Mouse (Mus musculus) heart, postnatal 14 days (tissue): ENCODE measurements around the gene Gnb3. TPM values are rescaled to one million over a fixed set of nuclear protein-coding genes. Genes with fewer than 3 reads are reported as not detected.
A peak's percentile ranks its signal among the peaks of the same experiment; 100 is the strongest.

Experiments used
- DNase-seq, 2 experiments: peaks; one replicate each; pipeline ENCODE4 v3.0.0; 2021 to 2022
- intact Hi-C: fragments of 180-260 bp; cut with DNase I; formaldehyde crosslinking; loops from one replicate; pipeline ENCODE4 v1.15.1; 2025
- long read RNA-seq, 2 experiments: library from polyadenylated mRNA; stranded (forward); transcript quantifications; one replicate each; pipeline ENCODE4 v2.0.0; 2021
- total RNA-seq, 2 experiments: library from RNA; stranded (reverse); gene quantifications; 2 replicates each; pipeline ENCODE4 v1.2.3; 2021

Gnb3 gene
- total RNA-seq, result 1 to 10 TPM; 2.8 to 3.3 TPM
- long read RNA-seq, experiment 1, partial matches to known transcripts, result 0 of 5 reads
- long read RNA-seq, experiment 1, other reads (novel, unspliced or antisense), result 0 of 5 reads
- long read RNA-seq, experiment 2, transcript Gnb3-201 (10 exons, 1,846 nt), result major isoform, 5 of 7 reads
- long read RNA-seq, experiment 2, partial matches to known transcripts, result 1 of 7 reads
- long read RNA-seq, experiment 2, other reads (novel, unspliced or antisense), result 0 of 7 reads

GRCm38 (mm10) chr6:124840241-124841167 lies at the start of gene Gnb3:
TSS of gene Gnb3 (minus strand) at chr6:124840275.
- intact Hi-C loops, result no loop called here
- DNase-seq, result peak in 1 of 2 experiments; percentile 47

GRCm38 (mm10) chr6:124888555-124889125 lies 48.6 kb upstream of the Gnb3 start:
- DNase-seq, result no peak
- intact Hi-C loops, result no loop called here

GRCm38 (mm10) chr6:124887986-124888385 lies 47.9 kb upstream of the Gnb3 start, which contains the start of gene Cd4:
TSS of gene Cd4 (minus strand) at chr6:124888221.
- intact Hi-C loops, result no loop called here
- DNase-seq, result no peak

GRCm38 (mm10) chr6:124885956-124886381 lies 45.9 kb upstream of the Gnb3 start:
- intact Hi-C loops, result no loop called here
- no peak for DNase-seq

- intact Hi-C loops, result no loop called here
- peak; percentile 30 to 64 for DNase-seq
Observed at GRCm38 (mm10) chr6:124884714-124885500, 44.8 kb upstream of the Gnb3 start.

- intact Hi-C loops, result no loop called here
- no peak for DNase-seq
Observed at GRCm38 (mm10) chr6:124883351-124883750, 43.3 kb upstream of the Gnb3 start.

- DNase-seq, result no peak
- intact Hi-C loops, result no loop called here
Observed at GRCm38 (mm10) chr6:124881821-124882220, 41.7 kb upstream of the Gnb3 start.

GRCm38 (mm10) chr6:124879390-124879789 lies 39.3 kb upstream of the Gnb3 start:
- intact Hi-C loops, result no loop called here

GRCm38 (mm10) chr6:124874348-124874747 lies 34.3 kb upstream of the Gnb3 start:
- DNase-seq, result no peak
- intact Hi-C loops, result no loop called here

More at GRCm38 (mm10) chr6:124879390-124879789, 39.3 kb upstream of the Gnb3 start:
- DNase-seq, result no peak

- DNase-seq, result no peak
- intact Hi-C loops, result no loop called here
Observed at GRCm38 (mm10) chr6:124866560-124866959, 26.5 kb upstream of the Gnb3 start.

GRCm38 (mm10) chr6:124865766-124866362 lies 25.8 kb upstream of the Gnb3 start:
- intact Hi-C loops, result no loop called here
- DNase-seq, result no peak

GRCm38 (mm10) chr6:124863658-124864298 lies 23.7 kb upstream of the Gnb3 start, which contains the start of gene Gpr162:
TSS of gene Gpr162 (minus strand) at chr6:124863983.
- intact Hi-C loops, result loop anchor here (5.0 kb wide), 1 partner anchor 219 kb away; no protein-coding TSS in a partner anchor
- peak; percentile 66 to 73 for DNase-seq

GRCm38 (mm10) chr6:124863125-124863657 lies 23.1 kb upstream of the Gnb3 start:
- no peak for DNase-seq
- intact Hi-C loops, result loop anchor here (5.0 kb wide), 1 partner anchor 219 kb away; no protein-coding TSS in a partner anchor

- intact Hi-C loops, result loop anchor here (5.0 kb wide), 1 partner anchor 220 kb away; no protein-coding TSS in a partner anchor
- no peak for DNase-seq
Observed at GRCm38 (mm10) chr6:124862406-124863124, 22.5 kb upstream of the Gnb3 start.

- intact Hi-C loops, result loop anchor here (2.0 to 5.0 kb wide), 2 partner anchors 41 to 220 kb away; no protein-coding TSS in a partner anchor
- no peak for DNase-seq
Observed at GRCm38 (mm10) chr6:124861802-124862201, 21.7 kb upstream of the Gnb3 start.

GRCm38 (mm10) chr6:124861266-124861665 lies 21.2 kb upstream of the Gnb3 start:
- intact Hi-C loops, result loop anchor here (2.0 to 5.0 kb wide), 2 partner anchors 42 to 221 kb away; no protein-coding TSS in a partner anchor
- no peak for DNase-seq

- DNase-seq, result no peak
- intact Hi-C loops, result loop anchor here (2.0 to 5.0 kb wide), 2 partner anchors 42 to 222 kb away; no protein-coding TSS in a partner anchor
Observed at GRCm38 (mm10) chr6:124860511-124860910, 20.4 kb upstream of the Gnb3 start.

- intact Hi-C loops, result loop anchor here (1.0 to 10.0 kb wide), 4 partner anchors 43 to 223 kb away; partner anchors contain the start of gene Cops7a
- peak; percentile 90 to 94 for DNase-seq
Observed at GRCm38 (mm10) chr6:124859725-124860124, 19.6 kb upstream of the Gnb3 start.
